Mouse (Mus musculus) stomach, embryonic 15.5 days (tissue): ENCODE data around the gene Lemd2. TPM values are rescaled to one million over a fixed set of nuclear protein-coding genes. Genes with fewer than 3 reads are reported as not detected.

Experiments
- ATAC-seq: fragments of 200-750 bp; cut with Nextera tagmentation; 2 replicates; pipeline ENCODE4 v1.8.0; 2017; ENCODE audit warnings: low read depth, moderate number of reproducible peaks, moderate TSS enrichment; ENCODE audit not compliant: insufficient read depth, low FRiP score
- H3K27ac ChIP-seq: fragments of 300-500 bp; sonication (generic); 2 replicates; pipeline ENCODE4 v1.5.1; 2015; ENCODE audit warnings: mild to moderate bottlenecking, inconsistent platforms
- H3K27me3 ChIP-seq: fragments of 300-500 bp; sonication (generic); replicated peaks from 2 replicates; pipeline ENCODE4 v1.6.1; 2015; ENCODE audit warnings: inconsistent platforms
- H3K36me3 ChIP-seq: fragments of 300-500 bp; sonication (generic); 2 replicates; pipeline ENCODE4 v1.6.1; 2015; ENCODE audit warnings: inconsistent platforms
- H3K4me1 ChIP-seq: fragments of 300-500 bp; sonication (generic); 2 replicates; pipeline ENCODE4 v1.6.1; 2015; ENCODE audit warnings: inconsistent platforms
- H3K4me2 ChIP-seq: fragments of 300-500 bp; sonication (generic); 2 replicates; pipeline ENCODE4 v1.6.1; 2015; ENCODE audit warnings: mild to moderate bottlenecking, inconsistent platforms
- H3K4me3 ChIP-seq: fragments of 300-500 bp; sonication (generic); replicated peaks from 2 replicates; pipeline ENCODE4 v1.5.1; 2015; ENCODE audit warnings: inconsistent platforms
- H3K9ac ChIP-seq: fragments of 300-500 bp; sonication (generic); 2 replicates; pipeline ENCODE4 v1.6.1; 2015; ENCODE audit warnings: inconsistent platforms
- H3K9me3 ChIP-seq: fragments of 300-500 bp; sonication (generic); 2 replicates; pipeline ENCODE4 v1.6.1; 2016; ENCODE audit warnings: inconsistent platforms
- WGBS: fragments of 180-500 bp; shearing (Covaris S2); methylation state at CpG from one replicate; pipeline ENCODE4 v1.1.7; 2015; 5-methylcytosine and 5-hydroxymethylcytosine counted together
- polyA plus RNA-seq: library from polyadenylated mRNA; unstranded; fragments of >200 nt; fragmentation: Nextera tagmentation; extraction: Ambion mirVana; gene quantifications from 2 replicates; pipeline ENCODE4 v1.2.1, GENCODE M21; 2015

Gene Lemd2
- polyA plus RNA-seq, 1 experiment from 2014 or later = 14.7 TPM

DNA sequence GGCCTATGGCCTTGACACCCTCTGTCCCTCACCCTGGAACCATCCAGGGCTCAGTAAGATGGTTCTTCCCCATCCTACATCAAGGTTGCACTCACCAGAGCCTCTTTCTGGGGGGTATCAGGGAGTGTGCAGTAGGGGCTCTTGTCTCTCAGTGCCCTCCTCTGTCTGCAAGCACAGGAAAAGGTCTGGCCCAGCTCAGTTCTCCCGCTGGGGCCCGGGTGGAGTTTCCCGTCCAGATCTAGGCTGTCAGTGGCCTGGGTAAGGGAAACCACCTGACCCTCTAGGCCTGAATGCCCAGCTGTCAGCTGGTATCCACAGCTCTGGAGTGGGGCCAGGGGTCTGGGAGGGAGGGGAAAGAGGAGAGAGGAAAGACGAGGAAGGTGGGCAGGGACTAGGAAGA is 36.7 kb downstream of the Lemd2 start, which contains the start of gene Ip6k3:
TSS of gene Ip6k3 (minus strand) at position 251 of the 400 bp plus-strand sequence.
- Histone ChIP-seq H3K4me3 (no peak within 1 kb of the TSS), H3K36me3 (no peaks in the 10 kb centered on the region), H3K4me1 (no peaks in the 10 kb centered on the region; the same call in 1 of the 2 replicates), H3K27me3 (no peaks in the 10 kb centered on the region), H3K4me2 (no peak within 1 kb of the TSS), H3K9ac (no peak within 1 kb of the TSS), H3K27ac (no peak within 1 kb of the TSS), H3K9me3 (no peaks in the 10 kb centered on the region)
- no peak for ATAC-seq
- WGBS = 37% methylated on average over 4 of the region's 4 CpGs

DNA sequence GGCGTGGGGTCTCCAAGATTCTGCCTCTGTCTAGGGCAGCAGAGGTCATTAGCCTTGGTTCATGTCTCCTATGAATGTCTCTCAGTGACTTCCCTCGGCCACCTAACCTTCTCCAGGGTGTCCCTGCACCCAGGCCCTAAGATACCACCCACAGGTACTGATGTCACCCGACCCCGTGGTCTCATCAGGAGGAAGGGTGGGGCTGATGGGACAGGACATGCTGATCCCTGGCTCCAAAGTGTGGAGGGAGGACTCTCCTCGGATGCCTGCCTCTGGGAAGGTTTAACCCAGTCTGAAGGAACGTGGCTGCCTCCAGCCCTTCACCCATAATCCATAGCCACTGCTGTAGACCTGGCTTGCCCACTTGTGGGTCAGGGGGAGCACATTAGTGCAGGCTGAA is 37.4 kb downstream of the Lemd2 start:
- Histone ChIP-seq H3K9me3 (no peaks in the 10 kb centered on the region), H3K27me3 (no peaks in the 10 kb centered on the region), H3K36me3 (no peaks in the 10 kb centered on the region), H3K4me3 (no peak overlapping the region), H3K9ac (no peak overlapping the region), H3K4me1 (no peaks in the 10 kb centered on the region; the same call in 1 of the 2 replicates), H3K4me2 (no peak overlapping the region), H3K27ac (no peak overlapping the region)
- ATAC-seq = no peak
- WGBS = 79% methylated on average over 6 of the region's 6 CpGs

GRCm38 (mm10) chr17:27165054-27165773 is 39.1 kb downstream of the Lemd2 start:
- Histone ChIP-seq H3K36me3 (no peaks in the 10 kb centered on the region), H3K4me3 (no peak overlapping the region), H3K27me3 (no peaks in the 10 kb centered on the region), H3K27ac (no peak overlapping the region), H3K4me2 (no peak overlapping the region), H3K4me1 (no peaks in the 10 kb centered on the region; the same call in 1 of the 2 replicates), H3K9me3 (no peaks in the 10 kb centered on the region), H3K9ac (no peak overlapping the region)
- ATAC-seq = 0 out of 2 replicates have a peak, but pooled peaks have one; percentile 37
- 56% methylated on average over 8 of the region's 8 CpGs for WGBS

- no peak overlapping the region for H3K9ac ChIP-seq
- no peaks in the 10 kb centered on the region for H3K4me1 ChIP-seq
- H3K27ac ChIP-seq = no peak overlapping the region
- no peaks in the 10 kb centered on the region for H3K9me3 ChIP-seq
- 60% methylated on average over 4 of the region's 4 CpGs for WGBS
- no peak overlapping the region for H3K4me2 ChIP-seq
- ATAC-seq = no peak
- no peak overlapping the region for H3K4me3 ChIP-seq
- no peaks in the 10 kb centered on the region for H3K27me3 ChIP-seq
- H3K36me3 ChIP-seq = no peaks in the 10 kb centered on the region
Measured at GRCm38 (mm10) chr17:27160905-27161304, 43.4 kb downstream of the Lemd2 start.

GRCm38 (mm10) chr17:27159169-27159568 is 45.1 kb downstream of the Lemd2 start:
- Histone ChIP-seq H3K36me3 (no peaks in the 10 kb centered on the region), H3K9ac (no peak overlapping the region), H3K4me2 (no peak overlapping the region), H3K27me3 (no peaks in the 10 kb centered on the region), H3K4me1 (peaks cover 5% of the 10 kb centered on the region), H3K27ac (no peak overlapping the region), H3K4me3 (no peak overlapping the region), H3K9me3 (no peaks in the 10 kb centered on the region)
- ATAC-seq = no peak
- WGBS = 72% methylated on average over 7 of the region's 7 CpGs

DNA sequence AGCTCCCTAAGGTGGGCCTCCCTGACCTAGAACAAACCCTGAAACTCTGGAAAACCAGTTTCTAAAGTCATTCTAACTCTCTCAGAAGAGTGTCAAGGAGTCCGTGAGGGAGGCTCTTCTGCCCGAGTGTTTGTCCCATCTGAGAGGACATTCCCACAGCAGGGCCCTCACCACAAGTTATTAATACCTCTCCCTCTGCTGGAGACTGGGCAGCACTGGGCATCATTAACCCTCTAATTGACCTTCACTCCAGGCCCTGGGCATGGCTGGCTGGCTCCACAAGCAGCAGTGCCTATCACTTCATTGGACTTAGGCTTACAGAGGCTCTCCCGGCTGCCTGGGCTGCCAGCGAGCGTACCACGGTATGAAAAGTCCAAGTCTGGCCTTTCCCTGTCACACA is 45.8 kb downstream of the Lemd2 start:
- H3K4me3 ChIP-seq = no peak overlapping the region
- ATAC-seq = no peak
- H3K9me3 ChIP-seq = no peaks in the 10 kb centered on the region
- H3K4me2 ChIP-seq = no peak overlapping the region
- H3K27me3 ChIP-seq = no peaks in the 10 kb centered on the region
- H3K36me3 ChIP-seq = no peaks in the 10 kb centered on the region
- 87% methylated on average over 6 of the region's 6 CpGs for WGBS
- no peak overlapping the region for H3K9ac ChIP-seq
- no peak overlapping the region for H3K27ac ChIP-seq
- H3K4me1 ChIP-seq = peaks cover 12% of the 10 kb centered on the region

GRCm38 (mm10) chr17:27155752-27156151 is 48.5 kb downstream of the Lemd2 start:
- H3K27ac ChIP-seq = no peak overlapping the region
- no peak overlapping the region for H3K4me3 ChIP-seq
- H3K9me3 ChIP-seq = no peaks in the 10 kb centered on the region
- H3K4me2 ChIP-seq = no peak overlapping the region
- no peaks in the 10 kb centered on the region for H3K36me3 ChIP-seq
- no peaks in the 10 kb centered on the region for H3K27me3 ChIP-seq
- H3K9ac ChIP-seq = no peak overlapping the region
- ATAC-seq = no peak
- peaks cover 20% of the 10 kb centered on the region for H3K4me1 ChIP-seq
- 78% methylated on average over 8 of the region's 8 CpGs for WGBS

GRCm38 (mm10) chr17:27154881-27155280 is 49.4 kb downstream of the Lemd2 start:
- no peak overlapping the region for H3K9ac ChIP-seq
- H3K27me3 ChIP-seq = no peaks in the 10 kb centered on the region
- no peak overlapping the region for H3K27ac ChIP-seq
- no peaks in the 10 kb centered on the region for H3K9me3 ChIP-seq
- peaks cover 20% of the 10 kb centered on the region for H3K4me1 ChIP-seq
- no peak for ATAC-seq
- WGBS = 74% methylated on average over 6 of the region's 6 CpGs
- no peak overlapping the region for H3K4me3 ChIP-seq
- H3K36me3 ChIP-seq = no peaks in the 10 kb centered on the region
- no peak overlapping the region for H3K4me2 ChIP-seq

DNA sequence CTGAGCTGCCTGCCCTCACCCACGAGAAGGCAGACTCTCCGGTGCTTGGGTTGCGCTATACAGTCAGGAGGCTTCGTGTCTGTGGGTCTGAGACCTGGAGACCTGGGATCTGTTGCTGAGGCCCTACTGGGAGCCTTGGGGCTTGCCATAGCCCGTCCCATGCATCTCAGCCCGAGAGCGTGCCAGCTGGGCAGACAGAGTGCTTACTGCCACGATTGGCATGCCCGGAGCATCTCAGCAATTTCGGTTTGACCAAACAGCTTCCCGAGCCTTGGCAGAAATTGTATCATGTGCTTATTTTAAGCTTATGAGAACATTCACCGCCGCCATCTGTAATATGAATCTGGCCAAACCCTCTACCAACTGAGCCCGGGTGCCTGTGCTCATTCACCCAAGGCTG is 50.0 kb downstream of the Lemd2 start:
- WGBS = 81% methylated on average over 14 of the region's 14 CpGs
- ATAC-seq = no peak
- Histone ChIP-seq H3K27me3 (no peaks in the 10 kb centered on the region), H3K36me3 (no peaks in the 10 kb centered on the region), H3K27ac (peak overlapping the region; percentile 76), H3K9ac (no peak overlapping the region), H3K4me3 (no peak overlapping the region), H3K9me3 (no peaks in the 10 kb centered on the region), H3K4me2 (no peak overlapping the region), H3K4me1 (peaks cover 20% of the 10 kb centered on the region)

DNA sequence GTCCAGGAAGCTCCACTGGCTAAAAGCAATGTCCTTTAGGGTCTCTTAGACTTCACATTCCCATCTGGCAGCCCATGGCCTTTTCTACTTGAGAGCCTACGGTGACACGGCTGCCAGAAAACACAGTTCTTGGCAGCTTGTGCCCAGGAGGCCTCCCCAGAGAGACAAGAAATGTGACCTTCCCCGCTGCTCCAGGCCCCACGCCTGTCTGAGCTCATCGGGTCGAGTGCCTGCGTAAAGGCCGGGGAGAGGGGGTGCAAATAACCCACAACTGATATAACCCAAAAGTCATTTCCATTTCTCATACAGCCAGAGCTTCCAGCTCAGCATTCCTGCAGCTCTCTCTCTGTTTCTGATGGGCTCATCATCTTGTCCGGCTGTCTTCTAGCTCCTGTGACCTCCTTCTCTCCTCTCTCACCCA is 50.5 kb downstream of the Lemd2 start:
- 67% methylated on average over 9 of the region's 9 CpGs for WGBS
- Histone ChIP-seq H3K27me3 (no peaks in the 10 kb centered on the region), H3K27ac (peak overlapping the region; percentile 76), H3K4me1 (peaks cover 20% of the 10 kb centered on the region), H3K9me3 (no peaks in the 10 kb centered on the region), H3K9ac (no peak overlapping the region), H3K36me3 (no peaks in the 10 kb centered on the region), H3K4me3 (no peak overlapping the region), H3K4me2 (no peak overlapping the region)
- no peak for ATAC-seq

- no peak overlapping the region for H3K4me2 ChIP-seq
- no peak overlapping the region for H3K9ac ChIP-seq
- no peaks in the 10 kb centered on the region for H3K36me3 ChIP-seq
- no peak overlapping the region for H3K4me3 ChIP-seq
- H3K9me3 ChIP-seq = no peaks in the 10 kb centered on the region
- H3K27me3 ChIP-seq = no peaks in the 10 kb centered on the region
- ATAC-seq = peak; percentile 85
- peaks cover 20% of the 10 kb centered on the region for H3K4me1 ChIP-seq
- peak overlapping the region; percentile 76 for H3K27ac ChIP-seq
- 50% methylated on average over 8 of the region's 8 CpGs for WGBS
Measured at GRCm38 (mm10) chr17:27152976-27153723, 51.1 kb downstream of the Lemd2 start.

GRCm38 (mm10) chr17:27151411-27151810 is 52.9 kb downstream of the Lemd2 start:
- no peak overlapping the region for H3K4me2 ChIP-seq
- no peak overlapping the region for H3K9ac ChIP-seq
- H3K4me3 ChIP-seq = no peak overlapping the region
- H3K27me3 ChIP-seq = no peaks in the 10 kb centered on the region
- 73% methylated on average over 8 of the region's 8 CpGs for WGBS
- peaks cover 20% of the 10 kb centered on the region for H3K4me1 ChIP-seq
- no peak for ATAC-seq
- no peak overlapping the region for H3K27ac ChIP-seq
- no peaks in the 10 kb centered on the region for H3K36me3 ChIP-seq
- no peaks in the 10 kb centered on the region for H3K9me3 ChIP-seq
